Mouse (Mus musculus) adrenal gland, adult (tissue): ENCODE data around the gene Clip2.
"Not testable (repeated sequence)": the region's sequence is repeated elsewhere in the genome, so short reads cannot be mapped to it uniquely, and the experiment has no call there.

Experiments
- DNase-seq, 2 experiments: peaks; one replicate each; pipeline ENCODE4 v3.0.0; 2022 to 2023; ENCODE audit warnings: low spot score in 1 of 2; ENCODE audit not compliant: inconsistent age in 2 of 2

Gene Clip2

DNA sequence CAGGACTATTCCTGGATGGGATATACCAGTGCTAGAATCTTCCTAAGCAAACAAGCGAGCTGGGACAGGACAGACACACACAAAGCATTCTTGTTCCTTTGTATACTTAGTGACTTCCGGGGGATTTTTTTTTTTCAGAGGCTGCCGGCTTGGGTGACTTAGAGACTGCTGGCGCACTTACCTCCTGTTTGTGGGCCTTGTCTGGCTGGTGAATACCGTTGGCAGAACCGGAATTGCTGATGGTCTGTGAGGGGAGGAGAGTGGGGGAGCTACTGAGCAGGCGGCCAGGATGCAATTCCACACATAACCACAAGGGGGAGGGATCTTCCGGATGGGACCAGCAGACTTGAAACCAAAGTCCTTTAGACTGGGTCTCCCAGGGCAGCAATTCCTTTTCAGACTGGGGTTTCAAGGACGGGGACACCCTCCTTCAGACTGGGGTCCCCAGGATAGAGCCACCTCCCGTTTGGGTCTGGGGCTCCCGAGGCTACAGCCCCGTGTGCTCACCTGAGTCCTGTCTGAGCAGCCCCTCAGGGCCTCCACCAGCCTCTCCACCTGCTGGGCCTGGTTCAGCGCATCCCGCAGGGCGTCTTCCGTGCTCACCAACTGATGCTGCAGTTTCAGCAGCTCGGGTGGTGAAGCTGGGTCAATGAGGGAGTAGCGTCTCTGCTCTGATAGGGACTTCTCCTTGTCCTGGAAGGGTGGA, 60.4 kb downstream of the Clip2 start:
- peak; percentile 77 to 92 for DNase-seq

DNA sequence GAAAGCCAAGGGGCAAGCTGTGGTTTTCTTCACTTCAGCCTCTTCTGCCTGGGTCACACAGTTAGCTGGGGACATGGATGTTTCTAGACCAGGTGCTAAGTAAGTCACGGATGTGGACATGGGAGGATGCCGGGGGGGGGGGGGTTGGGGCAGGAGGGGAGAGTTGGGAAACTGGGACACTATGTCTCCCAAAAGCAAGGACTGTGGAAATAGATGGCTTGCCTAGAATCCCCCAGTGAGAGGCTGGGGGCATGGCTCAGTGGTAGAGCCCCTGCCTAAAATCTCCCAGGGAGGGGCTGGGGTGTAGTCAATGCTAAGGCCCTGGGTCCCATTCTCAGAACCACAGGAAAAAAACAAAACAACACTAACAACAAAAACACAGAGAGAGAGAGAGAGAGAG, 61.0 kb downstream of the Clip2 start:
- DNase-seq: no peak

- peak in 1 of 2 experiments; percentile 51 for DNase-seq
Observed at GRCm38 (mm10) chr5:134490465-134490864, 61.8 kb downstream of the Clip2 start.

GRCm38 (mm10) chr5:134489583-134489982, 62.7 kb downstream of the Clip2 start:
- peak in 1 of 2 experiments; percentile 53 for DNase-seq

- no peak for DNase-seq
Observed at GRCm38 (mm10) chr5:134488596-134488995, 63.6 kb downstream of the Clip2 start.

DNA sequence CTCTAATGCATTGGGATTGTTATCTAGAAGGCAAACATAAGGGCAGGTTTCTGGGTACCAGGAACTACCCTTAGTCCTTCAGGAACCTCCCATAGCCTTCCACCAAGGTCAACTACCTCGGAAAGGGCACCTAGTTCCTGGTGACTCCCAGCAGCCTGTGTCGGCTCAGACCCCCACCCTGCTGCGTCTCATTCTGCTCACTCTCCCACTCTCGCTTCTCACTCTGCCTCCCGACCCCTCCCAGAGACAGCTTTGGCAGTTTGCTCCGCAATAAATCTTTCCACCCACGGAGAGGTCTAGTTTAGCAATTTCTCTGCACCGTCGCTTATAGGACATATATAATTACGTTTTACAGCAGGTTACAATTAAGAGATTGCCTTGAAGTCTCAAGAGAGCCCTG, 64.2 kb downstream of the Clip2 start:
- no peak for DNase-seq

DNA sequence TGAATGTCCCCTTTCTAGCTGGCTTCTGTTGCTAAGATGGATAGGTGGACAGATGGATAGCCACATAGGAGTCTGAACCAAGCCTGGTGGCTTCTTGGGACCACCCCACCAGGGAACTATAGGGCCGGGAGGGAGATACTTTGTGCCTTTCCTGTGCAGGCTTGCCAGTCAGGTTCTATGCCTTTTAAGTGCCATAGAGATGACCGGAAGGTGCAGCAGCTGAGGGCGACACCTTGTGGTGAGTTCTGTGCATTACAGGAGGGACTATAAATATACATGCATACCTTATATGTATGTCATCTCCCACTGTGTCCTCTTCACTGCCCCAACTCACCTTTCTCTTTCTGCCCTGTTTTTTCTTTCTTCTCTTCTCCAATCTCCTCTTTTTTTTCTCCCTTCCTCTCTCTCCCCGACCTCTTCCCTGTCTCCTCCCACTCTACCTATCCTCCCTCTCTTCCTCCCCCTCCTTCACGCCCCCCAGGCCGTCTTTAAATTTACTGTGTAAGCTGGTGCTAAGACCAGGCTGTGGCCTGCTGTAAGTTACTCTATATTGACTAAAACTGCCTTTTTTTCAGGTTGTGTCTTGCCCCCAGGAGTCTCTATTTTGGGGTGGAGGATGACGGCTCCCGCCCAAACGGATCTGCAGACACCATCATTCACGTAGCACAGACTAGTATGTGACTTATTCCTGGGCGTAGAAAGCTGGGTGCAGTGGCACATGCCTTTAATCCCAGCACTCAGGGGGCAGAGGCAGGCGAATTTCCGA, 66.2 kb downstream of the Clip2 start:
- DNase-seq: peak; percentile 50 to 83

- no peak for DNase-seq
Observed at GRCm38 (mm10) chr5:134485183-134485730, 67.0 kb downstream of the Clip2 start.

DNA sequence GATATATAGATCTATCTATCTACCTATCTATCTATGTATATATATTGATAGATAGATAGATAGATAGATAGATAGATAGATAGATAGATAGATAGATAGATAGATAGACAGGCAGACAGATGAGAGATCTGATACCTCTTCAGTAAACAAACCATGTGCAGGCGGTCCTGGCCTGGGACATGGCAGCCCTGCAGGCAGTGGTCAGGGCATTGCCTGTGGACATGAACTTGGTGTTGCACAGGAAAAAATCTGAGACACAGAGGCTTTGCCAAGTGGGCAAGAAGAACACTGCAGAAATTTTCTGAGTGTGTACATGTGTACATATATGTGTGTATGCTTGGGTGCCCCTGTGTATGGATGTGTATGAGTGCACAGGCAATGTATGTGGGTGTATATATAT, 68.9 kb downstream of the Clip2 start:
- no peak for DNase-seq

- no peak for DNase-seq
Observed at GRCm38 (mm10) chr5:134482331-134482730, 69.9 kb downstream of the Clip2 start.

- not testable (repeated sequence) for DNase-seq
Observed at GRCm38 (mm10) chr5:134478886-134479285, 73.3 kb downstream of the Clip2 start.

GRCm38 (mm10) chr5:134475686-134476085, 76.5 kb downstream of the Clip2 start:
- DNase-seq: not testable (repeated sequence)

DNA sequence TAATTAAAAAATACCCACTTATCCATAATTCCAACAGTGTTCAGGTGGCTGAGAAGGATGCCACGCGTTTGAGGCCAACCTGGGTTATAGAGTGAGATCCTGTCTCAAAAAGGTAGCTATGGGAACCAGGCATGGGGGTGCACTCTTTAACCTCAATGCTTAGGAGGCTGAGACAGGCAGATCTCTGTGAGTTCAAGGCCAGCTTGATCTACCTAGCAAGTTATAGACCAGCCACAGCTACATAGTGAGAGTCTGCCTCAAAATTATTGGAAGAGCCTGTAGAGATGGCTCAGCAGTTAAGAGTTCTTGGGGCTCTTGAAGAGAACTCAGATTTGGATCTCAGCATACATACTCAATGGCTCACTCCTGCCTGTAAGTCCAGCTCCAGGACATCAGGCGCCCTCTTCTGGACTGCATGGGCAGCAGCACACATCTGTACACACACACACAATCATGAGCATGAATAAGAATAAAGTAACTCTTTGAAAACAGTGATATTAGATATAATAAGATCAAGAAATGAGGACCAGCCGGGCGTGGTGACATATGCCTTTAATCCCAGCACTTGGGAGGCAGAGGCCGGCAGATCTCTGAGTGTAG, 77.1 kb downstream of the Clip2 start:
- DNase-seq: no peak

DNA sequence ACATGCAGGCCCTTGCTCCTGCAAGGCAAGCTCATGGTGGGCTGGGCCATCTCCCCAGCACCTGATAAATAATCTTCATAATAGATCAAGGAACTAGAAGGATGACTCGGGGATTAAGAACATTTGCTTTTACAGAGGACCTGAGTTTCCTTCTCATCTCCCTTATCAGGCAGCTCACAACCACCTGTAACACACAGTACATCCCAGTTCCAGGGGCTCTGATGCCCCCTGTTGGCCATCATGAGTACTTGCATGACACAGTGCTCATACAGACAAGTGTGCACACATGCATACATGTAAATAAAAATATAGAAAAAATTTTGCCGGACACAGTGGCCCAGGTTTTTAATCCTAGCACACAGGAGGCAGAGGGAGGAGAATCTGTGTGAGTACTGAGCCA, 78.3 kb downstream of the Clip2 start:
- DNase-seq: peak in 1 of 2 experiments; percentile 58

- no peak for DNase-seq
Observed at GRCm38 (mm10) chr5:134470538-134471169, 81.6 kb downstream of the Clip2 start.

DNA sequence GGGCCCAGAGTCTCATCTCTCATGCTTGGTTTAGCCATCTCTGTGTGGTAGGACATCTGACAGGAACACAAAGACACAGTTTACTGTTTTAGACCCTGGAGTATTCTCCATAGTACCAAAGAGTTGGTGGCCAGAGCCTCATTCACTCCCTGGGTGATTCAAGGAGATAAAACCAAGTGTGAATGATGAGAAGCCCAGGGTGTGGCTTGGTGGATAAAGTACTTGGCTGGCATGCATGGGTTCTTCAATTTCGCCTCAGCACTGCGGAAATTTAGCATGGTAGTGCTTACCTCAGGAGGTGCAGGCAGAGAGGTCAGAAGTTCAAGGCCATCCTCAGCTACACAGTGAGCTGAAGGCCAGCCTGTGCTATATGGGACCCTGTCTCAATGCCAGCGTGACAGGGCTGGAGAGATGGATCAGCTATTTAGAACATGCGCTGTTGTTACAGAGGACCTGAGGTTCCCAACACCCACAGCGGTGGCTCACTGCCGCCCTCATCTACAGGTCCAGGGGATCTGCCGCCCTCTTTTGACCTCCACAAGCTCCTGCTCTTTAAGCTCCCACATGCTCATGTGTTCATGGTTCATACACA, 82.6 kb downstream of the Clip2 start:
- no peak for DNase-seq

- DNase-seq: no peak
Observed at GRCm38 (mm10) chr5:134468158-134468765, 84.0 kb downstream of the Clip2 start.

GRCm38 (mm10) chr5:134467030-134467549, 85.1 kb downstream of the Clip2 start:
- no peak for DNase-seq

GRCm38 (mm10) chr5:134466296-134467029, 85.8 kb downstream of the Clip2 start:
- DNase-seq: no peak

GRCm38 (mm10) chr5:134465197-134465596, 87.0 kb downstream of the Clip2 start:
- DNase-seq: no peak
